In genomic region chr9:24390807-24391370, GRCm38 (mm10) we compare ENCODE assay signal across 23 mouse cellular contexts.
DNase-seq lines count a peak whose midpoint lies in the region; ATAC-seq and TF ChIP-seq lines count a peak whose summit lies in the region.
"Had no signal": no experiment of that assay in that cellular context is flagged by ENCODE, and none has a peak within 500 bp of the region (broad histone marks: within the 10 kb centered on the region; RNA-seq: fewer than 3 reads in every experiment).

No protein-coding gene starts in this region.

- no peak for DNase-seq in frontal cortex, postnatal 25 days (ENCODE audit: low spot score in 2 of 2)
- DNase-seq in brain, adult 2 months (ENCODE audit: low read depth, low spot score) = peak; percentile 39
- peak; percentile 91 for DNase-seq in brain, embryonic 14.5 days (ENCODE audit: low read depth)
- peak; percentile 30 to 45 for DNase-seq in right cerebral cortex, postnatal 10 days (ENCODE audit: low spot score in 2 of 2)
- no peak for DNase-seq in neural tube, embryonic 10.5 days (ENCODE audit: extremely low spot score, low spot score)
- no peak for DNase-seq in adrenal gland, postnatal 10 days
- DNase-seq: adrenal gland, adult 8-10 months; B cell, adult 2 months; cerebellum, adult 2 months; cerebellum, postnatal 25 days; gastrocnemius, postnatal 25 days; heart, adult 11 months; heart, postnatal 4 days; kidney, adult 9 months; kidney, postnatal 14 days; liver, embryonic 13.5 days; lung, adult 18-20 months; lung, postnatal 4 days; thymus, adult 2 months; thymus, postnatal 4 days had no signal

- TF ChIP-seq POLR2A in brain, embryonic 14.5 days (IDR thresholded peaks at IDR 0.05; ENCODE audit: borderline replicate concordance, extremely low read depth, insufficient read depth, insufficient read length, poor library complexity, severe bottlenecking) = no peak

- TF ChIP-seq CTCF in brain, embryonic 14.5 days (IDR thresholded peaks at IDR 0.05; ENCODE audit: borderline replicate concordance, extremely low read depth, insufficient read depth, insufficient read length) = no peak

- ATAC-seq in frontal cortex, adult (ENCODE audit: low TSS enrichment) = peak; percentile 47
- ATAC-seq: intestine, postnatal 0 days; lung, postnatal 0 days had no signal

Comparison
In these comparisons a context has a peak if more than half of its experiments do, and no peak if none do; other contexts are left out.
1. DNase-seq: peak in brain, adult 2 months (single experiment), brain, embryonic 14.5 days (single experiment) and right cerebral cortex, postnatal 10 days (2 of 2); none in frontal cortex, postnatal 25 days (0 of 2), neural tube, embryonic 10.5 days (single experiment) and adrenal gland, postnatal 10 days (single experiment).